ENCODE assay signal across 17 mouse cellular contexts in the genomic region with DNA sequence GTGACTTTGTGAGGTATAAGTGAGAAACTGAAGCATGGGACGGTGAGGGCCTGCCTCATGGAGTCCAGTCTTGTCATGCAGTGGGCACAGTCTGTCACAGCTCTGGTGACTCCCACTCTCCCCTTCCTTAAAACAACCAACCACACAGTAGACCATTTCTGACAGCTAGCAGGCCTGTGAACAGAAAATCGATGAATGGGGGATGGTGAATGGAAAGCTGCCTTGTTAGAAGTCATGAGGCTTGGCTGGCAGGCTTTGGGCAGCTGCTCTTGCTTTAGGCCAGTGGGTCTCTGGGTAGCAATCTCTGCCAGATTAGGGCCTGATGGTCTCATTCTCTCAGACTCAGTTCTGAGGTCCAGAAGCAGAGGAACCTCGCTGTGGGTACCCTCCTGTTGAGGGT. TPM values are rescaled to one million over a fixed set of nuclear protein-coding genes. Genes with fewer than 3 reads are reported as not detected.
DNase-seq lines count a peak whose midpoint lies in the region; ATAC-seq and TF ChIP-seq lines count a peak whose summit lies in the region.
"Had no signal": no experiment of that assay in that cellular context is flagged by ENCODE, and none has a peak within 500 bp of the region (broad histone marks: within the 10 kb centered on the region; RNA-seq: fewer than 3 reads in every experiment).

No protein-coding gene starts in this region.

- H3K36me3 ChIP-seq in hindbrain, embryonic 13.5 days: peaks cover 24% of the 10 kb centered on the region
- peaks cover 16% of the 10 kb centered on the region for H3K36me3 ChIP-seq in hindbrain, embryonic 12.5 days
- H3K36me3 ChIP-seq in liver, adult 2 months (ENCODE audit: control insufficient read depth, insufficient read depth, low read length): peaks cover 10% of the 10 kb centered on the region
- H3K36me3 ChIP-seq in liver, postnatal 0 days (replicated peaks; ENCODE audit: insufficient read depth, low read length): peaks cover 38% of the 10 kb centered on the region
- peaks cover 39% of the 10 kb centered on the region for H3K36me3 ChIP-seq in embryonic facial prominence, embryonic 12.5 days
- peaks cover 23% of the 10 kb centered on the region for H3K36me3 ChIP-seq in neural tube, embryonic 15.5 days

- TF ChIP-seq CTCF in liver, adult 2 months (IDR thresholded peaks at IDR 0.05; ENCODE audit: low read depth, low read length): no peak
- TF ChIP-seq CTCF in liver, postnatal 0 days (IDR thresholded peaks at IDR 0.05; ENCODE audit: low read depth): no peak

- H3K4me1 ChIP-seq in hindbrain, embryonic 13.5 days (replicated peaks): peaks cover 71% of the 10 kb centered on the region
- H3K4me1 ChIP-seq in hindbrain, embryonic 12.5 days: peaks cover 62% of the 10 kb centered on the region
- H3K4me1 ChIP-seq in liver, adult 2 months (ENCODE audit: control insufficient read depth, insufficient read depth, low read length): no peaks in the 10 kb centered on the region
- H3K4me1 ChIP-seq in liver, postnatal 0 days (ENCODE audit: insufficient read depth): no peaks in the 10 kb centered on the region; the same call in 1 of the 2 replicates
- H3K4me1 ChIP-seq in embryonic facial prominence, embryonic 12.5 days: peaks cover 88% of the 10 kb centered on the region
- H3K4me1 ChIP-seq in neural tube, embryonic 15.5 days: peaks cover 69% of the 10 kb centered on the region

- no peaks in the 10 kb centered on the region for H3K9me3 ChIP-seq in hindbrain, embryonic 13.5 days
- no peaks in the 10 kb centered on the region for H3K9me3 ChIP-seq in hindbrain, embryonic 12.5 days (replicated peaks)
- no peaks in the 10 kb centered on the region for H3K9me3 ChIP-seq in liver, postnatal 0 days (ENCODE audit: low read length)
- H3K9me3 ChIP-seq in embryonic facial prominence, embryonic 12.5 days: no peaks in the 10 kb centered on the region
- no peaks in the 10 kb centered on the region for H3K9me3 ChIP-seq in neural tube, embryonic 15.5 days (replicated peaks)
- H3K9me3 ChIP-seq: forebrain, embryonic 12.5 days had no signal

- H3K79me2 ChIP-seq in liver, adult 2 months (ENCODE audit: control insufficient read depth, insufficient read depth, low read length): peaks cover 27% of the 10 kb centered on the region

- H3K9ac ChIP-seq in hindbrain, embryonic 13.5 days: no peak overlapping the region
- no peak overlapping the region for H3K9ac ChIP-seq in hindbrain, embryonic 12.5 days
- H3K9ac ChIP-seq in liver, adult 2 months (ENCODE audit: low read depth, low read length): no peak overlapping the region
- no peak overlapping the region for H3K9ac ChIP-seq in liver, postnatal 0 days (replicated peaks)
- no peak overlapping the region for H3K9ac ChIP-seq in embryonic facial prominence, embryonic 12.5 days
- H3K9ac ChIP-seq in neural tube, embryonic 15.5 days (replicated peaks): no peak overlapping the region
- H3K9ac ChIP-seq: forebrain, embryonic 12.5 days; lung, embryonic 14.5 days had no signal

- DNase-seq in liver, adult 2 months (ENCODE audit: extremely low read depth, low read depth, low spot score): peak; percentile 61
- no peak for DNase-seq in liver, postnatal 0 days
- no peak for DNase-seq in layer of hippocampus, adult 9-11 months
- DNase-seq: adrenal gland, adult 8-10 months; cerebellum, adult 9-10 months; heart, postnatal 10 days; kidney, adult 11 months; liver; lung, embryonic 14.5 days; thymus, postnatal 14 days had no signal

- WGBS in hindbrain, embryonic 13.5 days: 74% methylated on average over 3 of the region's 3 CpGs
- WGBS in hindbrain, embryonic 12.5 days: 80% methylated on average over 3 of the region's 3 CpGs
- WGBS in liver, adult 2 months: 76% methylated on average over 3 of the region's 3 CpGs
- 77% methylated on average over 3 of the region's 3 CpGs for WGBS in liver, postnatal 0 days (ENCODE audit: insufficient replicate concordance)
- WGBS in embryonic facial prominence, embryonic 12.5 days: 70% methylated on average over 3 of the region's 3 CpGs
- WGBS in neural tube, embryonic 15.5 days: 63% methylated on average over 3 of the region's 3 CpGs

- TF ChIP-seq EP300 in liver, postnatal 0 days (IDR thresholded peaks at IDR 0.05; ENCODE audit: low read depth): no peak

- no peak for ATAC-seq in hindbrain, embryonic 13.5 days (ENCODE audit: low FRiP score)
- no peak for ATAC-seq in hindbrain, embryonic 12.5 days (ENCODE audit: low FRiP score)
- no peak for ATAC-seq in liver, postnatal 0 days
- ATAC-seq in embryonic facial prominence, embryonic 12.5 days (ENCODE audit: insufficient number of reproducible peaks, insufficient read depth, low FRiP score, low TSS enrichment): no peak
- no peak for ATAC-seq in neural tube, embryonic 15.5 days (ENCODE audit: low FRiP score)
- ATAC-seq: CD4-positive, CD25-positive, alpha-beta regulatory T cell, adult 4 months had no signal

- H3K4me3 ChIP-seq in hindbrain, embryonic 13.5 days: no peak overlapping the region
- H3K4me3 ChIP-seq in hindbrain, embryonic 12.5 days: no peak overlapping the region
- H3K4me3 ChIP-seq in liver, adult 2 months (ENCODE audit: insufficient read depth, low read depth, low read length): no peak overlapping the region
- H3K4me3 ChIP-seq in liver, postnatal 0 days (ENCODE audit: low read depth, low read length): no peak overlapping the region
- no peak overlapping the region for H3K4me3 ChIP-seq in embryonic facial prominence, embryonic 12.5 days
- no peak overlapping the region for H3K4me3 ChIP-seq in neural tube, embryonic 15.5 days (replicated peaks)
- H3K4me3 ChIP-seq: forebrain, embryonic 12.5 days had no signal

- no peak for TF ChIP-seq POLR2A in liver, adult 2 months (IDR thresholded peaks at IDR 0.05; ENCODE audit: extremely low read depth, insufficient read depth, low read length)

- peak overlapping the region; percentile 8; the same call in 1 of the 2 replicates for H3K27ac ChIP-seq in hindbrain, embryonic 13.5 days
- no peak overlapping the region for H3K27ac ChIP-seq in hindbrain, embryonic 12.5 days
- H3K27ac ChIP-seq in liver, adult 2 months (replicated peaks; ENCODE audit: insufficient read depth, low read depth, low read length): no peak overlapping the region
- no peak overlapping the region for H3K27ac ChIP-seq in liver, postnatal 0 days (ENCODE audit: low read depth)
- H3K27ac ChIP-seq in embryonic facial prominence, embryonic 12.5 days: 0 out of 2 replicates have a peak overlapping the region, but pooled peaks have one; percentile 23
- peak overlapping the region; percentile 13; the same call in 1 of the 2 replicates for H3K27ac ChIP-seq in neural tube, embryonic 15.5 days (replicated peaks)
- H3K27ac ChIP-seq: forebrain, embryonic 12.5 days; macrophage had no signal

- no peaks in the 10 kb centered on the region for H3K27me3 ChIP-seq in hindbrain, embryonic 13.5 days
- no peaks in the 10 kb centered on the region for H3K27me3 ChIP-seq in hindbrain, embryonic 12.5 days
- no peaks in the 10 kb centered on the region for H3K27me3 ChIP-seq in liver, adult 2 months (ENCODE audit: control insufficient read depth, insufficient read depth, low read length)
- no peaks in the 10 kb centered on the region for H3K27me3 ChIP-seq in liver, postnatal 0 days (ENCODE audit: insufficient read depth, low read length)
- no peaks in the 10 kb centered on the region for H3K27me3 ChIP-seq in embryonic facial prominence, embryonic 12.5 days
- H3K27me3 ChIP-seq in neural tube, embryonic 15.5 days (replicated peaks): no peaks in the 10 kb centered on the region
- H3K27me3 ChIP-seq: forebrain, embryonic 12.5 days had no signal

- H3K4me2 ChIP-seq in hindbrain, embryonic 13.5 days: no peak overlapping the region
- H3K4me2 ChIP-seq in hindbrain, embryonic 12.5 days (replicated peaks): no peak overlapping the region
- H3K4me2 ChIP-seq in liver, postnatal 0 days (ENCODE audit: low read depth, low read length): no peak overlapping the region
- no peak overlapping the region for H3K4me2 ChIP-seq in embryonic facial prominence, embryonic 12.5 days (replicated peaks)
- no peak overlapping the region for H3K4me2 ChIP-seq in neural tube, embryonic 15.5 days
- H3K4me2 ChIP-seq: forebrain, embryonic 12.5 days; lung, embryonic 14.5 days had no signal

RNA-seq across cellular contexts. Expression of gene Capzb, which starts 51.5 kb away (rescaled TPM):
- 340 and 343 TPM in 2 replicates for polyA plus RNA-seq in hindbrain, embryonic 13.5 days (2015; fragmentation: Nextera tagmentation; extraction: Ambion mirVana)
- 335 and 369 TPM in 2 replicates for polyA plus RNA-seq in hindbrain, embryonic 12.5 days (2016; fragmentation: Nextera tagmentation; extraction: Ambion mirVana)
- total RNA-seq in liver, adult 2 months (2014; rRNA removed): 51.4 and 58.5 TPM in 2 replicates
- polyA plus RNA-seq in liver, adult 2 months (2012; rRNA removed): 52.6 and 56.4 TPM in 2 replicates
- polyA plus RNA-seq in liver, postnatal 0 days (2015; fragmentation: Nextera tagmentation; extraction: Ambion mirVana): 136 and 143 TPM in 2 replicates
- polyA plus RNA-seq in embryonic facial prominence, embryonic 12.5 days (2016; fragmentation: Nextera tagmentation; extraction: Ambion mirVana): 415 TPM in 2 replicates
- polyA plus RNA-seq in neural tube, embryonic 15.5 days (2015; fragmentation: Nextera tagmentation; extraction: Ambion mirVana): 323 and 359 TPM in 2 replicates

Comparison
In these comparisons a context has a peak if more than half of its experiments do, and no peak if none do; other contexts are left out.
1. H3K27ac ChIP-seq: peak in hindbrain, embryonic 13.5 days (single experiment), embryonic facial prominence, embryonic 12.5 days (single experiment) and neural tube, embryonic 15.5 days (single experiment); none in hindbrain, embryonic 12.5 days (single experiment), liver, adult 2 months (single experiment) and liver, postnatal 0 days (single experiment).